In genomic region chr9:55048211-55048880, GRCm38 (mm10) we compare ENCODE assay signal across 8 mouse cellular contexts. TPM values are rescaled to one million over a fixed set of nuclear protein-coding genes. Genes with fewer than 3 reads are reported as not detected.
DNase-seq lines count a peak whose midpoint lies in the region; ATAC-seq and TF ChIP-seq lines count a peak whose summit lies in the region.

Gene Chrnb4 (minus strand): TSS chr9:55048779.

- H3K36me3 ChIP-seq in lung, postnatal 0 days (ENCODE audit: insufficient read depth, low read length), result no peaks in the 10 kb centered on the region
- H3K36me3 ChIP-seq in intestine, embryonic 15.5 days, result no peaks in the 10 kb centered on the region
- H3K36me3 ChIP-seq in neural tube, embryonic 15.5 days, result no peaks in the 10 kb centered on the region

- peak within 1 kb of the TSS; percentile 32 for H3K4me3 ChIP-seq in lung, postnatal 0 days (ENCODE audit: low read depth, low read length)
- peak within 1 kb of the TSS; percentile 45 for H3K4me3 ChIP-seq in intestine, embryonic 15.5 days (replicated peaks)
- H3K4me3 ChIP-seq in neural tube, embryonic 15.5 days (replicated peaks), result peak within 1 kb of the TSS; percentile 41

- ATAC-seq in lung, postnatal 0 days, result no peak
- peak; percentile 46 for ATAC-seq in intestine, embryonic 15.5 days
- peak; percentile 50 for ATAC-seq in neural tube, embryonic 15.5 days (ENCODE audit: low FRiP score)

- no peak within 1 kb of the TSS for H3K27ac ChIP-seq in lung, postnatal 0 days (ENCODE audit: low read length)
- H3K27ac ChIP-seq in intestine, embryonic 15.5 days, result no peak within 1 kb of the TSS
- no peak within 1 kb of the TSS for H3K27ac ChIP-seq in neural tube, embryonic 15.5 days (replicated peaks)

- no peaks in the 10 kb centered on the region for H3K27me3 ChIP-seq in lung, postnatal 0 days (replicated peaks; ENCODE audit: insufficient read depth, low read length)
- H3K27me3 ChIP-seq in intestine, embryonic 15.5 days (replicated peaks), result no peaks in the 10 kb centered on the region
- H3K27me3 ChIP-seq in neural tube, embryonic 15.5 days (replicated peaks), result no peaks in the 10 kb centered on the region; the same call in 1 of the 2 replicates

- H3K4me1 ChIP-seq in lung, postnatal 0 days (ENCODE audit: insufficient read depth, low read depth, low read length), result no peaks in the 10 kb centered on the region
- 0 out of 2 replicates have a peak, but pooled peaks cover 4% of the 10 kb centered on the region for H3K4me1 ChIP-seq in intestine, embryonic 15.5 days (replicated peaks)
- H3K4me1 ChIP-seq in neural tube, embryonic 15.5 days, result peaks cover 10% of the 10 kb centered on the region

- WGBS in lung, postnatal 0 days, result under 1% methylated on average over 23 of the region's 23 CpGs
- WGBS in intestine, embryonic 15.5 days, result under 1% methylated on average over 23 of the region's 23 CpGs
- WGBS in neural tube, embryonic 15.5 days, result under 1% methylated on average over 23 of the region's 23 CpGs

- peak within 1 kb of the TSS; percentile 71 for H3K4me2 ChIP-seq in lung, postnatal 0 days (replicated peaks; ENCODE audit: low read depth, low read length)
- peak within 1 kb of the TSS; percentile 94 for H3K4me2 ChIP-seq in intestine, embryonic 15.5 days (replicated peaks)
- H3K4me2 ChIP-seq in neural tube, embryonic 15.5 days, result peak within 1 kb of the TSS; percentile 88

- TF ChIP-seq CTCF in lung, postnatal 0 days (IDR thresholded peaks at IDR 0.05), result no peak

- TF ChIP-seq EP300 in lung, postnatal 0 days (IDR thresholded peaks at IDR 0.05), result no peak

- H3K9me3 ChIP-seq in lung, postnatal 0 days (ENCODE audit: low read length), result no peaks in the 10 kb centered on the region
- no peaks in the 10 kb centered on the region for H3K9me3 ChIP-seq in intestine, embryonic 15.5 days
- H3K9me3 ChIP-seq in neural tube, embryonic 15.5 days (replicated peaks), result no peaks in the 10 kb centered on the region

- no peak for DNase-seq in adrenal gland, adult 8-10 months
- DNase-seq in adrenal gland, adult 18-20 months (ENCODE audit: low spot score in 2 of 2), result no peak
- no peak for DNase-seq in lung, postnatal 0 days (ENCODE audit: low spot score)
- no peak for DNase-seq in lung, postnatal 36 days
- DNase-seq in right cerebral cortex, postnatal 4 days, result no peak
- DNase-seq in right cerebral cortex, adult 2 months (ENCODE audit: low spot score in 2 of 2), result no peak

- H3K9ac ChIP-seq in lung, postnatal 0 days (replicated peaks; ENCODE audit: low read depth), result 0 out of 2 replicates have a peak within 1 kb of the TSS, but pooled peaks have one; percentile 5
- H3K9ac ChIP-seq in intestine, embryonic 15.5 days, result peak within 1 kb of the TSS; percentile 50
- H3K9ac ChIP-seq in neural tube, embryonic 15.5 days (replicated peaks), result peak within 1 kb of the TSS; percentile 43

RNA-seq across cellular contexts. Expression of gene Chrnb4, which starts in this region (rescaled TPM):
- 10 to 100 TPM; 11.0 to 22.1 (median 12.2) TPM for total RNA-seq in adrenal gland, adult 8-10 months (2022)
- 10 to 100 TPM in 1 of 2 experiments, 1 to 10 TPM in 1; 7.7 to 10.6 TPM for total RNA-seq in adrenal gland, adult 18-20 months (2021)
- polyA plus RNA-seq in lung, postnatal 0 days (2015; fragmentation: Nextera tagmentation; extraction: Ambion mirVana), result 0.08 and 0.10 TPM in 2 replicates
- polyA plus RNA-seq in intestine, embryonic 15.5 days (2015; fragmentation: Nextera tagmentation; extraction: Ambion mirVana), result 4.8 and 5.5 TPM in 2 replicates
- polyA plus RNA-seq in neural tube, embryonic 15.5 days (2015; fragmentation: Nextera tagmentation; extraction: Ambion mirVana), result 0.77 and 1.9 TPM in 2 replicates
